Mouse (Mus musculus) left cerebral cortex, adult 8-10 months (tissue): ENCODE measurements around the gene Kcnk4. TPM values are rescaled to one million over a fixed set of nuclear protein-coding genes. Genes with fewer than 3 reads are reported as not detected.
A peak's percentile ranks its signal among the peaks of the same experiment; 100 is the strongest.

Source experiments
- DNase-seq, 2 experiments: peaks; one replicate each; pipeline ENCODE4 v3.0.0; 2022; ENCODE audit warnings: low spot score in 2 of 2
- total RNA-seq, 4 experiments: library from RNA; stranded (reverse); gene quantifications; 2 replicates each; pipeline ENCODE4 v1.2.4; 2022

Gene Kcnk4
- 10 to 100 TPM; 25.0 to 31.5 (median 25.7) TPM for total RNA-seq

- DNase-seq: no peak
These were observed at the start of gene Kcnk4 for GRCm38 (mm10) chr19:6934195-6934977. Kcnk4 (minus strand) TSS chr19:6934515.

GRCm38 (mm10) chr19:6983621-6984020 is 49.3 kb upstream of the Kcnk4 start:
- no peak for DNase-seq

GRCm38 (mm10) chr19:6981465-6981864 is 47.1 kb upstream of the Kcnk4 start:
- no peak for DNase-seq

GRCm38 (mm10) chr19:6980381-6981093 is 46.2 kb upstream of the Kcnk4 start, which contains the start of gene Fkbp2:
Fkbp2 (minus strand) TSS chr19:6980501.
- DNase-seq: peak in 1 of 2 experiments; percentile 98

- DNase-seq: peak; percentile 97 to 100
These were observed 45.4 kb upstream of the Kcnk4 start for GRCm38 (mm10) chr19:6979486-6980380.

GRCm38 (mm10) chr19:6979001-6979479 is 44.7 kb upstream of the Kcnk4 start:
- peak in 1 of 2 experiments; percentile 76 for DNase-seq

GRCm38 (mm10) chr19:6978639-6978974 is 44.3 kb upstream of the Kcnk4 start:
- DNase-seq: no peak

- DNase-seq: no peak
These were observed 43.7 kb upstream of the Kcnk4 start for GRCm38 (mm10) chr19:6977759-6978638.

GRCm38 (mm10) chr19:6975537-6976521 is 41.5 kb upstream of the Kcnk4 start, which contains the start of gene Plcb3:
Plcb3 (minus strand) TSS chr19:6976470.
- DNase-seq: no peak

- DNase-seq: peak; percentile 69 to 72
These were observed 40.2 kb upstream of the Kcnk4 start, which contains the start of gene Ppp1r14b for GRCm38 (mm10) chr19:6974211-6975205. Ppp1r14b (plus strand) TSS chr19:6974968.

- DNase-seq: no peak
These were observed 39.4 kb upstream of the Kcnk4 start for GRCm38 (mm10) chr19:6973581-6974190.

GRCm38 (mm10) chr19:6972247-6972917 is 38.1 kb upstream of the Kcnk4 start:
- no peak for DNase-seq

- DNase-seq: no peak
These were observed 37.3 kb upstream of the Kcnk4 start for GRCm38 (mm10) chr19:6971644-6972043.

- no peak for DNase-seq
These were observed 36.3 kb upstream of the Kcnk4 start for GRCm38 (mm10) chr19:6970460-6971085.

- DNase-seq: no peak
These were observed 35.5 kb upstream of the Kcnk4 start for GRCm38 (mm10) chr19:6969665-6970381.

- no peak for DNase-seq
These were observed 35.0 kb upstream of the Kcnk4 start for GRCm38 (mm10) chr19:6969291-6969664.
